Mouse (Mus musculus) liver, postnatal 0 days (tissue): ENCODE measurements at regions not wholly inside any gene's neighbourhood (a gene's known extent, or its start where the extent isn't known, plus 50 kb on each side); places are given as distances from the start of the nearest gene placed in this dataset.

Experiments
- ATAC-seq: fragments of 200-750 bp; cut with Nextera tagmentation; 2 replicates; pipeline ENCODE4 v1.8.0; 2017; ENCODE audit warnings: mild to moderate bottlenecking, moderate library complexity
- DNase-seq: peaks from one replicate; pipeline ENCODE4 v3.0.0-alpha.2; 2016
- H3K27ac ChIP-seq: fragments of 300-500 bp; sonication (generic); 2 replicates; pipeline ENCODE4 v1.5.1; 2014; ENCODE audit warnings: antibody characterized with exemption, moderate library complexity, mild to moderate bottlenecking, low read depth
- H3K27me3 ChIP-seq: fragments of 300-500 bp; sonication (generic); 2 replicates; pipeline ENCODE4 v1.6.1; 2014; ENCODE audit warnings: low read length, control low read depth, mixed read lengths; ENCODE audit not compliant: insufficient read depth
- H3K36me3 ChIP-seq: fragments of 300-500 bp; sonication (generic); replicated peaks from 2 replicates; pipeline ENCODE4 v1.6.1; 2014; ENCODE audit warnings: mild to moderate bottlenecking, control low read depth, low read length, moderate library complexity, mixed read lengths; ENCODE audit not compliant: insufficient read depth
- H3K4me1 ChIP-seq: fragments of 300-500 bp; sonication (generic); 2 replicates; pipeline ENCODE4 v1.6.1; 2014; ENCODE audit warnings: antibody characterized with exemption, mild to moderate bottlenecking, control low read depth; ENCODE audit not compliant: insufficient read depth
- H3K4me2 ChIP-seq: fragments of 300-500 bp; sonication (generic); 2 replicates; pipeline ENCODE4 v1.6.1; 2014; ENCODE audit warnings: low read depth, mild to moderate bottlenecking, low read length, moderate library complexity, mixed read lengths
- H3K4me3 ChIP-seq: fragments of 300-500 bp; sonication (generic); 2 replicates; pipeline ENCODE4 v1.5.1; 2014; ENCODE audit warnings: low read depth, low read length
- H3K9ac ChIP-seq: fragments of 300-500 bp; sonication (generic); replicated peaks from 2 replicates; pipeline ENCODE4 v1.6.1; 2014; ENCODE audit warnings: mild to moderate bottlenecking, moderate library complexity
- H3K9me3 ChIP-seq: fragments of 300-500 bp; sonication (generic); 2 replicates; pipeline ENCODE4 v1.6.1; 2016; ENCODE audit warnings: mild to moderate bottlenecking, control low read depth, low read length, mixed read lengths
- CTCF ChIP-seq: sonication (generic); IDR thresholded peaks from 2 replicates; pipeline ENCODE4 v1.5.1; 2016; ENCODE audit warnings: antibody characterized with exemption, low read depth
- EP300 ChIP-seq: IDR thresholded peaks from 2 replicates; pipeline ENCODE4 v1.6.1; 2016; ENCODE audit warnings: antibody characterized with exemption, low read depth, mild to moderate bottlenecking
- WGBS: fragments of 180-500 bp; shearing (Covaris S2); extraction: QIAGEN DNeasy Blood & Tissue Kit; methylation state at CpG from one replicate; pipeline ENCODE4 v1.1.7; 2014; ENCODE audit not compliant: insufficient replicate concordance; 5-methylcytosine and 5-hydroxymethylcytosine counted together

DNA sequence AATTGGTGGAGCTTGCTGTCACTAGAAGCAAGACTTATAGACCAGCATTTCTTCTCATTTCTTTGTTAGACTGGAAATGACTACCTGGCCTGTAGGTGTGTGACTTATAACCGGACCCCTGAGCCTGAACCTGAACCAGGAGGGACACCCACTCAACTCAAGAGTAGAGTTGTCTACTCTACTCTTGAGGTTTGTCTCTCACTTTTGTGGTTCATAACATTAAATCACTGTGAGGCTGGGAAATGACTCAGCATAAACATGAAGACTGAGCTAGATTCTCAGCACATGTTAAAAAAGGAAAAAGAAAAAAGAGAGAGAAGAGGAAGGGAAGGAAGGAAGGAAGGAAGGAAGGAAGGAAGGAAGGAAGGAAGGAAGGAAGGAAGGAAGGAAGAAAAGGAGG, 92.8 kb upstream of the Far2 start:
- Histone ChIP-seq H3K9me3 (no peaks in the 10 kb centered on the region), H3K4me1 (no peaks in the 10 kb centered on the region), H3K4me3 (no peak overlapping the region), H3K9ac (no peak overlapping the region), H3K4me2 (no peak overlapping the region), H3K36me3 (no peaks in the 10 kb centered on the region), H3K27ac (0 out of 2 replicates have a peak overlapping the region, but pooled peaks have one; percentile 22), H3K27me3 (no peaks in the 10 kb centered on the region)
- WGBS: 76% methylated on average over 1 of the region's 1 CpGs
- TF ChIP-seq CTCF (no peak), EP300 (no peak)
- no peak for DNase-seq
- ATAC-seq: no peak

DNA sequence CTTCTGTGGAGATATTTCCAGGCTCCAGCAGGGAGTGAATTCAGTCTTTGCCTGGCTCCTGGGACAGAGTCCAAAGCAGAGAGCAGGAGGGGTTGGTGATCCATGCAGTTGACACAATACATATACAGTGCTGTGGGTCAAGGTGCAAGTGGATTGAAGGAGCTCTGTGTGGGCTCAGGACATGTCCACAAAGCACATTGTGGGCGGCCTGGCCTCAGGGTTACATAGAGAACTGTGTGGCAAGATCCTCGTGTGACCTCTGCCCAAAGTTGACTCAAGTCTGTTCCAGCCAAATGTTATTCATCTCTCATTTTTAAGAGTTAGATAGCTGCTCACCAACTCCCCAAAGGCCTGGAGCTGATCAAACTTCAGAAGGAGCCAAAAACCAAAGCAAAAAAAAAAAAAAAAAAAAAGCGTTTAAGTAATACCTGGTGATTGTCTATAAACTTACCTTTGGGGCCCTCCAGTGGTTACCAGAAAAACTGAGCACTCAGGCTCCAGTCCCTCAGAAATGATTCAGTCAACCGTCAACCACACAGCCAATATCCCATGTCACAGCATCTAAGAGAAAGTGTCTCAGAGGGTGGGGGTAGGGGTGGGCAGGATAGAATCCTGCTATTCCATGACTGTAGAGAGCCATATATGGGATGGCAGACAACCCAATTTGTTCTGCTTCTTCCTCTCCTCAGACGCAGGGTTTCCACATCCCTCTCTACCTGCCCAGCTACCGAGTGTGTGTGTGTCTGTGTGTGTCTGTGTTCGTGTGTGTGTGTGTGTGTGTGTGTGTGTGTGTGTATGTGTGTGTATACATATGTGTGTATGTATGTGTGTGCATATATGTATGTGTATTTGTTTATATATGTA, 91.9 kb upstream of the Far2 start:
- no peak overlapping the region for H3K27ac ChIP-seq
- H3K4me1 ChIP-seq: no peaks in the 10 kb centered on the region
- H3K4me2 ChIP-seq: no peak overlapping the region
- TF ChIP-seq CTCF: no peak
- TF ChIP-seq EP300: no peak
- H3K4me3 ChIP-seq: no peak overlapping the region
- no peak overlapping the region for H3K9ac ChIP-seq
- no peaks in the 10 kb centered on the region for H3K36me3 ChIP-seq
- ATAC-seq: peak; percentile 78
- no peaks in the 10 kb centered on the region for H3K27me3 ChIP-seq
- peak; percentile 24 for DNase-seq
- no peaks in the 10 kb centered on the region for H3K9me3 ChIP-seq
- WGBS: 56% methylated on average over 7 of the region's 7 CpGs

DNA sequence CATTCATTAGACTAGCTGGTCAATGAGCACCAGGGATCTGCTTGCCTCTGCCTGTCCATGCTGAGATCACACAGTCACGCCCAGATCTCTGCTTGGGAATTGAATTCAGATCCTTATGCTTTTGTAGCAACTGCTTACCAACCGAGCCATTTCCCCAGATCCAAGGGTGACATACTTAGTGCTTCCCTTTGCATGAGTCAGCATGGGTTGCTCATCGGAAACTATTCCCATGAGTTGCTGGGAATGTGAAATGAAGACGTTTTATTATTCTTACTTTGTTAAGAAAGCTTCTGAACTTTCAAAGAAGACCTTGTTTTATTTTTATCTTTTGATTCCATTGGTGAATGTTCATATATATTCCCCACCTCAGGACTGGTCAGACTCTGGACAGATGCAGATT, 82.3 kb upstream of the Far2 start:
- WGBS: 72% methylated on average over 4 of the region's 4 CpGs
- no peak overlapping the region for H3K4me2 ChIP-seq
- no peaks in the 10 kb centered on the region for H3K36me3 ChIP-seq
- no peak overlapping the region for H3K4me3 ChIP-seq
- no peaks in the 10 kb centered on the region for H3K9me3 ChIP-seq
- no peaks in the 10 kb centered on the region for H3K4me1 ChIP-seq
- DNase-seq (no peak), ATAC-seq (no peak)
- no peak overlapping the region for H3K9ac ChIP-seq
- no peaks in the 10 kb centered on the region for H3K27me3 ChIP-seq
- H3K27ac ChIP-seq: no peak overlapping the region
- no peak for TF ChIP-seq EP300
- TF ChIP-seq CTCF: no peak

DNA sequence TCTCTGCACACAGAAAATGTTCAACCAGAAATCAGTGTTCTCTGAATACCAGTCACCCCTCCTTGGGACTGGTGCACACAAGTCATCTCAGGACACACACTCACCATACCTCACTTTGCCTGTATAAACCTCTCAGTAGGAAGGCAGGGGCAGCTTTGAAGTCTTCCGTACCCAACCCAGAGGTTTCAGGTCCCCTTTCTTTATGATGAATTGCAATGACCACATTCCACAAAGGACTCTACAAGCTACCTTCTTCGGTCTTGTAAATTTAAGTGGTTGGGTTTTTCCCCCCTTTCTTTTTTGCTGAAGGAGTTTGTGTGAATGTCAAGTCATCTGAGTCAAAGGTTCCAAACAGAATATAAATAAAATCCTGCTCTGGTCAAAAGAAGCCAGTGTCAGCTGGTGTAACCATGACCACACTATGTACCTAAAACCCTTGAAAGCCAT, 76.9 kb upstream of the Far2 start:
- H3K9ac ChIP-seq: no peak overlapping the region
- H3K9me3 ChIP-seq: no peaks in the 10 kb centered on the region
- H3K4me1 ChIP-seq: no peaks in the 10 kb centered on the region
- H3K27me3 ChIP-seq: no peaks in the 10 kb centered on the region
- WGBS: 75% methylated on average over 2 of the region's 2 CpGs
- no peak for ATAC-seq
- H3K36me3 ChIP-seq: no peaks in the 10 kb centered on the region
- H3K4me2 ChIP-seq: no peak overlapping the region
- no peak for TF ChIP-seq CTCF
- no peak for TF ChIP-seq EP300
- H3K27ac ChIP-seq: no peak overlapping the region
- H3K4me3 ChIP-seq: no peak overlapping the region
- no peak for DNase-seq

DNA sequence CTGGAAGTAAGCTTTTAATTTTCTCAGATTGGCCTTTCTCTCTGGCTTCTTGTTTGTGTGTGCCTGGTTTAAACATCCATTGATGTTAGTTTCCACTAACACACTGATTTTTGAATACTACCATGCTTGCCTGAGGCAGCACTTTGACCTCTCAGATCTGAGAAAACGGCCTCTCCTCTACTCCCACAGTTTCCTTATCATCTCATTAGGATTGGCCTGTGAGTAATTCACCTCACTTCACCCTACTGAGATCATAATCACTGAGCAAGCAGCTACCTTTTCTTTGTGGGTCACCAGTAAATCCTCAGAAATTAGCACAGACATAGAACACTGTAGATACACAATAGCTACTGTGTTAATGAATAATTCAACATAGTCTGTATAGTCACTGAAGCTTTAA, 74.5 kb upstream of the Far2 start:
- WGBS: 55% methylated on average over 1 of the region's 1 CpGs
- Histone ChIP-seq H3K4me3 (no peak overlapping the region), H3K27ac (no peak overlapping the region), H3K9me3 (no peaks in the 10 kb centered on the region), H3K9ac (no peak overlapping the region), H3K27me3 (no peaks in the 10 kb centered on the region), H3K4me1 (no peaks in the 10 kb centered on the region), H3K36me3 (no peaks in the 10 kb centered on the region), H3K4me2 (no peak overlapping the region)
- ATAC-seq: no peak
- DNase-seq: no peak
- TF ChIP-seq CTCF (no peak), EP300 (no peak)

- H3K9me3 ChIP-seq: no peaks in the 10 kb centered on the region
- 43% methylated on average over 2 of the region's 2 CpGs for WGBS
Measured at GRCm38 (mm10) chr6:147973059-147973458, 74.0 kb upstream of the Far2 start.

More at GRCm38 (mm10) chr6:147973059-147973458, 74.0 kb upstream of the Far2 start:
- no peak overlapping the region for H3K4me3 ChIP-seq
- H3K4me2 ChIP-seq: no peak overlapping the region
- H3K36me3 ChIP-seq: no peaks in the 10 kb centered on the region
- ATAC-seq: no peak
- TF ChIP-seq CTCF (no peak), EP300 (no peak)
- H3K4me1 ChIP-seq: no peaks in the 10 kb centered on the region
- H3K27ac ChIP-seq: no peak overlapping the region
- H3K9ac ChIP-seq: no peak overlapping the region
- DNase-seq: no peak
- no peaks in the 10 kb centered on the region for H3K27me3 ChIP-seq
